Mouse (Mus musculus): ENCODE measurements around the gene Ldhb. TPM values are rescaled to one million over a fixed set of nuclear protein-coding genes. Genes with fewer than 3 reads are reported as not detected.

Ldhb gene
- polyA plus RNA-seq (2014; fragmentation: Illumina TruSeq; extraction: RNeasy Lipid Tissue Mini Kit (QIAGEN cat#74804)) = 164 TPM

DNA sequence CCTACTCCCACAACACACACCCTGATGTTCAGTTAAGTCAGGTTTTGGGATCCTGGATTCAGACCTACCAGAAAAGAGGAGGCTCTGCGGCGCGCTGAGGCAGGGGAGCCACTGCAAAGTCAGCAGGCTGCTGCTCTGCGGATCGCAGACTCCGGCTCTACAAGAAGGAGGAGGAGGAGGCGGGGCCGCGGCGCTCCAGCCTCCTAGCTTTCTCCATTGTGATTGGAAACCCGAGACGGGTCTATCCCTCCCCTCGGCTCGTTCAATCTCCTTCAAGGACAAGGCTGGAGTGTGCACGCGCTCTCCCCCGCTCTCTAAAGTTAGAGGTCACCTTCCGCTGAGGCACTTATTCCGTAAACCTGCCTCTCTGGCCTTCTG, at the start of gene Ldhb:
Gene Ldhb, minus strand, starts transcription at position 173 of the 378 bp plus-strand sequence.

DNA sequence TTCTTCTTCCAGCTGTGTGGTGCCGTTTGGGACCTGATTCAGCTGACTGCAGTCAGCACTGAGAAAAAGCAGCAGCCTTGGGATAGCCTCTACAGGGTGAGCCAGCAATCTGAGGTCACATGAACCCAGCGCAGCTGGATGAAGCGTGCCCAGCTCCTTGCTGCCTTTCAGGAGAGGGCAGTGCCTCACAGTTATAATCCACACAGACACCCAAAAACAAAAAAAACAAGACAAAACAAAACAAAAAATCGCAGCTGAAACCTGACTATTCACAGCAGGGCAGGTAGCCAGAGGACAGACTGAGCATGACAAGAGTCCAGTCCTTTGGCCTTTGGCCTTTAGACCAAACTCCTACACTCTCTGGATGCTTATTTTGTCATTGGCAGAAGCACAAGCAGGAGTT, 35.0 kb downstream of the Ldhb start, which contains the start of gene Gys2:
Gene Gys2, minus strand, starts transcription at position 309 of the 403 bp plus-strand sequence.

Other genes with a start within 250 kb of the Ldhb start
- gene Iapp, start 209.5 kb downstream of the Ldhb start, polyA plus RNA-seq (2014; fragmentation: Illumina TruSeq; extraction: RNeasy Lipid Tissue Mini Kit (QIAGEN cat#74804)) = not detected
- gene Slco1a5, start 185.0 kb downstream of the Ldhb start, polyA plus RNA-seq (2014; fragmentation: Illumina TruSeq; extraction: RNeasy Lipid Tissue Mini Kit (QIAGEN cat#74804)) = 0.74 TPM
- 29.8 TPM for gene Pyroxd1, start 162.3 kb downstream of the Ldhb start, polyA plus RNA-seq (2014; fragmentation: Illumina TruSeq; extraction: RNeasy Lipid Tissue Mini Kit (QIAGEN cat#74804))
- gene Recql, start 120.9 kb downstream of the Ldhb start, polyA plus RNA-seq (2014; fragmentation: Illumina TruSeq; extraction: RNeasy Lipid Tissue Mini Kit (QIAGEN cat#74804)) = 14.5 TPM
- gene Golt1b, start 120.7 kb downstream of the Ldhb start, polyA plus RNA-seq (2014; fragmentation: Illumina TruSeq; extraction: RNeasy Lipid Tissue Mini Kit (QIAGEN cat#74804)) = 118 TPM
- not detected for gene Spx, start 94.5 kb downstream of the Ldhb start, polyA plus RNA-seq (2014; fragmentation: Illumina TruSeq; extraction: RNeasy Lipid Tissue Mini Kit (QIAGEN cat#74804))
- 0.23 TPM for gene Gys2, start 34.8 kb downstream of the Ldhb start, polyA plus RNA-seq (2014; fragmentation: Illumina TruSeq; extraction: RNeasy Lipid Tissue Mini Kit (QIAGEN cat#74804))
- 3.8 TPM for gene Kcnj8, start 63.7 kb upstream of the Ldhb start, polyA plus RNA-seq (2014; fragmentation: Illumina TruSeq; extraction: RNeasy Lipid Tissue Mini Kit (QIAGEN cat#74804))
- 32.7 TPM for gene Abcc9, start 194.4 kb upstream of the Ldhb start, polyA plus RNA-seq (2014; fragmentation: Illumina TruSeq; extraction: RNeasy Lipid Tissue Mini Kit (QIAGEN cat#74804))
- gene Cmas, start 248.7 kb upstream of the Ldhb start, polyA plus RNA-seq (2014; fragmentation: Illumina TruSeq; extraction: RNeasy Lipid Tissue Mini Kit (QIAGEN cat#74804)) = 60.5 TPM

Measured in ovary, adult 10 weeks (tissue).